Mouse (Mus musculus) embryonic facial prominence, embryonic 15.5 days (tissue): ENCODE data around the gene Khdrbs2. TPM values are rescaled to one million over a fixed set of nuclear protein-coding genes. Genes with fewer than 3 reads are reported as not detected.

Source experiments
- ATAC-seq: fragments of 200-750 bp; cut with Nextera tagmentation; 2 replicates; pipeline ENCODE4 v1.8.0; 2017; ENCODE audit warnings: low read depth, moderate TSS enrichment; ENCODE audit not compliant: insufficient number of reproducible peaks, low FRiP score, low TSS enrichment
- H3K27ac ChIP-seq: fragments of 300-500 bp; sonication (generic); replicated peaks from 2 replicates; pipeline ENCODE4 v1.5.1; 2015; ENCODE audit warnings: mild to moderate bottlenecking, inconsistent platforms
- H3K27me3 ChIP-seq: fragments of 300-500 bp; sonication (generic); 2 replicates; pipeline ENCODE4 v1.6.1; 2015; ENCODE audit warnings: inconsistent platforms
- H3K36me3 ChIP-seq: fragments of 300-500 bp; sonication (generic); 2 replicates; pipeline ENCODE4 v1.6.1; 2015; ENCODE audit warnings: mild to moderate bottlenecking, inconsistent platforms
- H3K4me1 ChIP-seq: fragments of 300-500 bp; sonication (generic); 2 replicates; pipeline ENCODE4 v1.6.1; 2015; ENCODE audit warnings: inconsistent platforms
- H3K4me2 ChIP-seq: fragments of 300-500 bp; sonication (generic); replicated peaks from 2 replicates; pipeline ENCODE4 v1.6.1; 2015; ENCODE audit warnings: mild to moderate bottlenecking, inconsistent platforms
- H3K4me3 ChIP-seq: fragments of 300-500 bp; sonication (generic); replicated peaks from 2 replicates; pipeline ENCODE4 v1.5.1; 2015; ENCODE audit warnings: mild to moderate bottlenecking, inconsistent platforms
- H3K9ac ChIP-seq: fragments of 300-500 bp; sonication (generic); 2 replicates; pipeline ENCODE4 v1.6.1; 2015; ENCODE audit warnings: inconsistent platforms
- H3K9me3 ChIP-seq: fragments of 300-500 bp; sonication (generic); replicated peaks from 2 replicates; pipeline ENCODE4 v1.6.1; 2016; ENCODE audit warnings: inconsistent platforms
- WGBS: fragments of 180-500 bp; shearing (Covaris S2); methylation state at CpG from one replicate; pipeline ENCODE4 v1.1.7; 2015; 5-methylcytosine and 5-hydroxymethylcytosine counted together
- polyA plus RNA-seq: library from polyadenylated mRNA; unstranded; fragments of >200 nt; fragmentation: Nextera tagmentation; extraction: Ambion mirVana; gene quantifications from 2 replicates; pipeline ENCODE4 v1.2.1, GENCODE M21; 2015

The Khdrbs2 gene
- polyA plus RNA-seq, 1 experiment from 2014 or later, result 5.6 TPM

- Histone ChIP-seq H3K9me3 (no peaks in the 10 kb centered on the region), H3K27ac (no peak overlapping the region), H3K4me2 (no peak overlapping the region), H3K4me1 (no peaks in the 10 kb centered on the region), H3K36me3 (no peaks in the 10 kb centered on the region), H3K4me3 (no peak overlapping the region), H3K27me3 (no peaks in the 10 kb centered on the region), H3K9ac (no peak overlapping the region)
- WGBS, result 70% methylated on average over 1 of the region's 1 CpGs
- ATAC-seq, result no peak
These were observed 166.6 kb downstream of the Khdrbs2 start for GRCm38 (mm10) chr1:32339108-32339507.

- WGBS, result 87% methylated on average over 2 of the region's 2 CpGs
These were observed 175.0 kb downstream of the Khdrbs2 start for GRCm38 (mm10) chr1:32347538-32347937.

GRCm38 (mm10) chr1:32352076-32352475, 179.6 kb downstream of the Khdrbs2 start:
- Histone ChIP-seq H3K9me3 (no peaks in the 10 kb centered on the region), H3K9ac (no peak overlapping the region), H3K4me3 (no peak overlapping the region), H3K36me3 (no peaks in the 10 kb centered on the region), H3K27ac (no peak overlapping the region), H3K4me2 (no peak overlapping the region), H3K4me1 (no peaks in the 10 kb centered on the region), H3K27me3 (no peaks in the 10 kb centered on the region)
- no peak for ATAC-seq
- 75% methylated on average over 1 of the region's 1 CpGs for WGBS

More at GRCm38 (mm10) chr1:32347538-32347937, 175.0 kb downstream of the Khdrbs2 start:
- Histone ChIP-seq H3K27me3 (no peaks in the 10 kb centered on the region), H3K36me3 (no peaks in the 10 kb centered on the region), H3K4me3 (no peak overlapping the region), H3K4me2 (no peak overlapping the region), H3K9me3 (no peaks in the 10 kb centered on the region), H3K27ac (no peak overlapping the region), H3K9ac (no peak overlapping the region), H3K4me1 (no peaks in the 10 kb centered on the region)
- no peak for ATAC-seq

GRCm38 (mm10) chr1:32363539-32363938, 191.0 kb downstream of the Khdrbs2 start:
- Histone ChIP-seq H3K9ac (no peak overlapping the region), H3K9me3 (no peaks in the 10 kb centered on the region), H3K4me1 (peaks cover 6% of the 10 kb centered on the region; the same call in 1 of the 2 replicates), H3K27ac (no peak overlapping the region), H3K27me3 (no peaks in the 10 kb centered on the region), H3K4me3 (no peak overlapping the region), H3K36me3 (no peaks in the 10 kb centered on the region), H3K4me2 (no peak overlapping the region)
- ATAC-seq, result peak; percentile 79
- WGBS, result 23% methylated on average over 2 of the region's 2 CpGs

GRCm38 (mm10) chr1:32397553-32397952, 225.0 kb downstream of the Khdrbs2 start:
- WGBS, result 76% methylated on average over 6 of the region's 6 CpGs
- H3K9ac ChIP-seq, result no peak overlapping the region
- H3K4me3 ChIP-seq, result no peak overlapping the region
- no peaks in the 10 kb centered on the region for H3K36me3 ChIP-seq
- no peak for ATAC-seq
- no peaks in the 10 kb centered on the region for H3K27me3 ChIP-seq
- H3K9me3 ChIP-seq, result no peaks in the 10 kb centered on the region
- no peak overlapping the region for H3K4me2 ChIP-seq
- H3K27ac ChIP-seq, result no peak overlapping the region
- no peaks in the 10 kb centered on the region for H3K4me1 ChIP-seq

- Histone ChIP-seq H3K9me3 (no peaks in the 10 kb centered on the region), H3K27ac (no peak overlapping the region), H3K4me1 (no peaks in the 10 kb centered on the region), H3K9ac (no peak overlapping the region), H3K27me3 (no peaks in the 10 kb centered on the region), H3K36me3 (no peaks in the 10 kb centered on the region), H3K4me2 (no peak overlapping the region), H3K4me3 (no peak overlapping the region)
- no peak for ATAC-seq
- WGBS, result 75% methylated on average over 2 of the region's 2 CpGs
These were observed 235.1 kb downstream of the Khdrbs2 start for GRCm38 (mm10) chr1:32407651-32408050.

- Histone ChIP-seq H3K9ac (no peak overlapping the region), H3K27me3 (no peaks in the 10 kb centered on the region), H3K4me2 (no peak overlapping the region), H3K9me3 (no peaks in the 10 kb centered on the region), H3K4me3 (no peak overlapping the region), H3K36me3 (no peaks in the 10 kb centered on the region), H3K27ac (no peak overlapping the region), H3K4me1 (no peaks in the 10 kb centered on the region)
- no peak for ATAC-seq
- WGBS, result 48% methylated on average over 1 of the region's 1 CpGs
These were observed 255.9 kb downstream of the Khdrbs2 start for GRCm38 (mm10) chr1:32428410-32428809.

- Histone ChIP-seq H3K4me1 (no peaks in the 10 kb centered on the region), H3K27ac (no peak overlapping the region), H3K9me3 (no peaks in the 10 kb centered on the region), H3K4me3 (no peak overlapping the region), H3K36me3 (no peaks in the 10 kb centered on the region), H3K9ac (no peak overlapping the region), H3K27me3 (no peaks in the 10 kb centered on the region), H3K4me2 (no peak overlapping the region)
- no peak for ATAC-seq
- WGBS, result 49% methylated on average over 1 of the region's 1 CpGs
These were observed 257.0 kb downstream of the Khdrbs2 start for GRCm38 (mm10) chr1:32429493-32429892.

GRCm38 (mm10) chr1:32430516-32430915, 258.0 kb downstream of the Khdrbs2 start:
- Histone ChIP-seq H3K9ac (no peak overlapping the region), H3K4me2 (no peak overlapping the region), H3K27me3 (no peaks in the 10 kb centered on the region), H3K9me3 (no peaks in the 10 kb centered on the region), H3K4me3 (no peak overlapping the region), H3K36me3 (no peaks in the 10 kb centered on the region), H3K4me1 (no peaks in the 10 kb centered on the region), H3K27ac (no peak overlapping the region)
- WGBS, result 90% methylated on average over 3 of the region's 3 CpGs
- ATAC-seq, result no peak

- no peak for ATAC-seq
- no peaks in the 10 kb centered on the region for H3K4me1 ChIP-seq
- WGBS, result 60% methylated on average over 2 of the region's 2 CpGs
- H3K4me2 ChIP-seq, result no peak overlapping the region
- no peaks in the 10 kb centered on the region for H3K9me3 ChIP-seq
- H3K27ac ChIP-seq, result no peak overlapping the region
- H3K27me3 ChIP-seq, result no peaks in the 10 kb centered on the region
- no peak overlapping the region for H3K4me3 ChIP-seq
- H3K9ac ChIP-seq, result no peak overlapping the region
- H3K36me3 ChIP-seq, result no peaks in the 10 kb centered on the region
These were observed 260.6 kb downstream of the Khdrbs2 start for GRCm38 (mm10) chr1:32433118-32433517.

- H3K36me3 ChIP-seq, result no peaks in the 10 kb centered on the region
- H3K4me1 ChIP-seq, result no peaks in the 10 kb centered on the region
- no peak overlapping the region for H3K4me3 ChIP-seq
- H3K9ac ChIP-seq, result no peak overlapping the region
- H3K27ac ChIP-seq, result no peak overlapping the region
- no peaks in the 10 kb centered on the region for H3K9me3 ChIP-seq
- 78% methylated on average over 5 of the region's 5 CpGs for WGBS
- no peak for ATAC-seq
- no peak overlapping the region for H3K4me2 ChIP-seq
- H3K27me3 ChIP-seq, result no peaks in the 10 kb centered on the region
These were observed 271.4 kb downstream of the Khdrbs2 start for GRCm38 (mm10) chr1:32443927-32444326.

- Histone ChIP-seq H3K4me1 (no peaks in the 10 kb centered on the region), H3K4me2 (no peak overlapping the region), H3K9ac (no peak overlapping the region), H3K27me3 (no peaks in the 10 kb centered on the region), H3K27ac (no peak overlapping the region), H3K36me3 (no peaks in the 10 kb centered on the region), H3K4me3 (no peak overlapping the region), H3K9me3 (no peaks in the 10 kb centered on the region)
- 62% methylated on average over 6 of the region's 6 CpGs for WGBS
- ATAC-seq, result no peak
These were observed 290.6 kb downstream of the Khdrbs2 start for GRCm38 (mm10) chr1:32463103-32463516.
